Mouse (Mus musculus): Measurements from ENCODE around the gene Fscn2. TPM values are rescaled to one million over a fixed set of nuclear protein-coding genes. Genes with fewer than 3 reads are reported as not detected.
A peak's percentile ranks its signal among the peaks of the same experiment; 100 is the strongest.
"Not testable (repeated sequence)": the region's sequence is repeated elsewhere in the genome, so short reads cannot be mapped to it uniquely, and the experiment has no call there.

Gene Fscn2
- polyA plus RNA-seq, 1 experiment from 2014 or later, result 0.41 TPM

GRCm38 (mm10) chr11:120351250-120352092 lies 9.9 kb upstream of the Fscn2 start:
- ATAC-seq (ENCODE audit: low FRiP score, low TSS enrichment) (no peak), DNase-seq (ENCODE audit: low spot score) (peak; percentile 62)
- TF ChIP-seq EP300 (optimal IDR thresholded peaks at IDR 0.05), result no peak
- no peak for TF ChIP-seq CTCF (IDR thresholded peaks at IDR 0.05; ENCODE audit: low read depth)
- H3K27ac ChIP-seq (replicated peaks), result peak overlapping the region; percentile 100
- H3K4me3 ChIP-seq (ENCODE audit: low read depth, low read length), result no peak overlapping the region
- no peaks in the 10 kb centered on the region for H3K36me3 ChIP-seq (ENCODE audit: control insufficient read depth, insufficient read depth, low read length)
- H3K4me2 ChIP-seq (replicated peaks; ENCODE audit: low read depth), result no peak overlapping the region; the same call in 1 of the 2 replicates
- whole genome bisulfite sequencing, result 66% methylated on average over 10 of the region's 10 CpGs
- no peaks in the 10 kb centered on the region for H3K9me3 ChIP-seq (ENCODE audit: control insufficient read depth, low read length)
- peak overlapping the region; percentile 100; the same call in 1 of the 2 replicates for H3K9ac ChIP-seq (ENCODE audit: low read length)
- no peaks in the 10 kb centered on the region for H3K27me3 ChIP-seq (ENCODE audit: control insufficient read depth, insufficient read depth, low read length)
- peaks cover 11% of the 10 kb centered on the region; the same call in 1 of the 2 replicates for H3K4me1 ChIP-seq (replicated peaks; ENCODE audit: control insufficient read depth, insufficient read depth)

DNA sequence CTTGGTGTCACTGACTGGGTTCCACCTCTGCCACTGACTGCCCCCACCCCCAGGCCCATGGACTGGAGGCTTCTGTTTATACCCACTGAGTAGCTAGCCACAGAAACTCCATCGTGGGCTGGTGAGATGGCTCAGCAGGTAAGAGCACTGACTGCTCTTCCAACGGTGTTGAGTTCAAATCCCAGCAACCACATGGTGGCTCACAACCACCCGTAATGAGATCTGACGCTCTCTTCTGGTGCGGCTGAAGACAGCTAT lies 9.3 kb upstream of the Fscn2 start:
- not testable (repeated sequence) for H3K27me3 ChIP-seq (ENCODE audit: control insufficient read depth, insufficient read depth, low read length); H3K4me3 ChIP-seq (ENCODE audit: low read depth, low read length); H3K9me3 ChIP-seq (ENCODE audit: control insufficient read depth, low read length); H3K4me2 ChIP-seq (replicated peaks; ENCODE audit: low read depth); H3K9ac ChIP-seq (ENCODE audit: low read length); ATAC-seq (ENCODE audit: low FRiP score, low TSS enrichment); H3K36me3 ChIP-seq (ENCODE audit: control insufficient read depth, insufficient read depth, low read length)
- peaks cover 11% of the 10 kb centered on the region; the same call in 1 of the 2 replicates for H3K4me1 ChIP-seq (replicated peaks; ENCODE audit: control insufficient read depth, insufficient read depth)
- peak overlapping the region; percentile 100 for H3K27ac ChIP-seq (replicated peaks)
- WGBS, result 79% methylated on average over 5 of the region's 5 CpGs
- peak; percentile 15 for DNase-seq (ENCODE audit: low spot score)

GRCm38 (mm10) chr11:120352571-120353290 lies 8.6 kb upstream of the Fscn2 start:
- ATAC-seq (ENCODE audit: low FRiP score, low TSS enrichment), result no peak
- H3K4me1 ChIP-seq (replicated peaks; ENCODE audit: control insufficient read depth, insufficient read depth), result peaks cover 15% of the 10 kb centered on the region

GRCm38 (mm10) chr11:120353500-120354303 lies 7.6 kb upstream of the Fscn2 start:
- no peak overlapping the region for H3K4me3 ChIP-seq (ENCODE audit: low read depth, low read length)
- TF ChIP-seq EP300 (optimal IDR thresholded peaks at IDR 0.05) (peak; percentile 43), CTCF (IDR thresholded peaks at IDR 0.05; ENCODE audit: low read depth) (peak; percentile 85)
- peak; percentile 78 for ATAC-seq (ENCODE audit: low FRiP score, low TSS enrichment)
- no peaks in the 10 kb centered on the region for H3K36me3 ChIP-seq (ENCODE audit: control insufficient read depth, insufficient read depth, low read length)
- H3K4me2 ChIP-seq (replicated peaks; ENCODE audit: low read depth), result peak overlapping the region; percentile 32
- H3K27ac ChIP-seq (replicated peaks), result peak overlapping the region; percentile 100
- H3K27me3 ChIP-seq (ENCODE audit: control insufficient read depth, insufficient read depth, low read length), result no peaks in the 10 kb centered on the region
- H3K9ac ChIP-seq (ENCODE audit: low read length), result 0 out of 2 replicates have a peak overlapping the region, but pooled peaks have one; percentile 14
- H3K4me1 ChIP-seq (replicated peaks; ENCODE audit: control insufficient read depth, insufficient read depth), result peaks cover 20% of the 10 kb centered on the region
- peak; percentile 96 for DNase-seq (ENCODE audit: low spot score)
- H3K9me3 ChIP-seq (ENCODE audit: control insufficient read depth, low read length), result no peaks in the 10 kb centered on the region
- 21% methylated on average over 26 of the region's 26 CpGs for WGBS

More at GRCm38 (mm10) chr11:120352571-120353290, 8.6 kb upstream of the Fscn2 start:
- Histone ChIP-seq H3K4me2 (replicated peaks; ENCODE audit: low read depth) (no peak overlapping the region; the same call in 1 of the 2 replicates), H3K4me3 (ENCODE audit: low read depth, low read length) (no peak overlapping the region), H3K9me3 (ENCODE audit: control insufficient read depth, low read length) (no peaks in the 10 kb centered on the region), H3K27ac (replicated peaks) (peak overlapping the region; percentile 100), H3K27me3 (ENCODE audit: control insufficient read depth, insufficient read depth, low read length) (no peaks in the 10 kb centered on the region), H3K9ac (ENCODE audit: low read length) (peak overlapping the region; percentile 41; the same call in 1 of the 2 replicates), H3K36me3 (ENCODE audit: control insufficient read depth, insufficient read depth, low read length) (no peaks in the 10 kb centered on the region)
- DNase-seq (ENCODE audit: low spot score), result peak; percentile 58
- 38% methylated on average over 13 of the region's 13 CpGs for WGBS
- no peak for TF ChIP-seq EP300 (optimal IDR thresholded peaks at IDR 0.05)
- TF ChIP-seq CTCF (IDR thresholded peaks at IDR 0.05; ENCODE audit: low read depth), result no peak

DNA sequence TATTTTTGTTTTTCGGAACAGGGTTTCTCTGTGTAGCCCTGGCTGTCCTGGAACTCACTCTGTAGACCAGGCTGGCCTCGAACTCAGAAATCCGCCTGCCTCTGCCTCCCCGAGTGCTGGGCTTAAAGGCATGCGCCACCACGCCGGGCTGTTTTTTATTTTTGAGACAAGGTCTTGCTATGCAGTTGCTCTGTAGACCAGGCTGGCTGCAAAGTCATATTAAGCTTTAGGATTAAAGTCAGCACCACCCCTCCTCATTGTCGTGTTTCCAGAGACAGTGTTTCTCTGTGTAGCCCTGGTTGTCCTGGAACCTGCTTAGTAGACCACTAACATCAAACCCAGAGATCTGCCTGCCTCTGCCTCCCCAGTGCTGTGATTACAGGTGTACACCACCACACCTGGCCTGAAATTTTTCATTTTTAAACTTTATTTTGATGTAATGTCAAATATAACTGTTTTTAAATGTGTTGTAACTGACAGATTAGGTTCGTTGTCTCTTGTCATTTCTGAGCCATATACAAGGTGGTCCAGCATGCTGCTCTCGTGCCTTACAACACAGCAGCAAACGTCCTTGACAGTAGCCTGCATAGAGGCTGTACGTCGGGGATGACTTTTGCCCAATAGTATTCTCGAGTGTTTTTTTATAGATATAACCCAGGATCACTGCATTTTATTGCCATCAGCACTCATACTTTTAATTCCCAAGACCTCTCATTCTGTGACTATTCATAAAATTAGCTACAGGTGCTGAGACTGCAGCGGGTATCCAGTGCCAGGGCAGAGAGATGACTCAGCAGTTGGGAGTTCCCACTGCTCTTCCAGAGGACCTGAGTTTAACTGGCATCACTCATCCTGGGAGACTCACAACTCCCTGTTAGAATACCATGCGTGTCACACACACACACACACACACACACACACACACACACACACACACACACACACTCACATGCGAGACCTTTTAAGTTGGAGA lies 6.7 kb upstream of the Fscn2 start:
- no peaks in the 10 kb centered on the region for H3K27me3 ChIP-seq (ENCODE audit: control insufficient read depth, insufficient read depth, low read length)
- WGBS, result 79% methylated on average over 17 of the region's 17 CpGs
- peaks cover 20% of the 10 kb centered on the region for H3K4me1 ChIP-seq (replicated peaks; ENCODE audit: control insufficient read depth, insufficient read depth)
- peak; percentile 44 for DNase-seq (ENCODE audit: low spot score)
- no peaks in the 10 kb centered on the region for H3K36me3 ChIP-seq (ENCODE audit: control insufficient read depth, insufficient read depth, low read length)
- H3K4me3 ChIP-seq (ENCODE audit: low read depth, low read length), result no peak overlapping the region
- no peak overlapping the region for H3K4me2 ChIP-seq (replicated peaks; ENCODE audit: low read depth)
- no peak for ATAC-seq (ENCODE audit: low FRiP score, low TSS enrichment)
- no peaks in the 10 kb centered on the region for H3K9me3 ChIP-seq (ENCODE audit: control insufficient read depth, low read length)
- H3K9ac ChIP-seq (ENCODE audit: low read length), result no peak overlapping the region
- TF ChIP-seq EP300 (optimal IDR thresholded peaks at IDR 0.05) (no peak), CTCF (IDR thresholded peaks at IDR 0.05; ENCODE audit: low read depth) (no peak)
- H3K27ac ChIP-seq (replicated peaks), result peak overlapping the region; percentile 100

Measured in stomach, postnatal 0 days (tissue).